Mouse (Mus musculus): ENCODE data around the gene Prl8a1.

Gene Prl8a1

GRCm38 (mm10) chr13:27582071-27582470 lies at the start of gene Prl8a1:
Gene Prl8a1, minus strand, starts transcription at chr13:27582171.
- no peak for DNase-seq

- DNase-seq: no peak
Measured at GRCm38 (mm10) chr13:27610482-27610881, 28.5 kb upstream of the Prl8a1 start, which contains the start of gene Prl7b1. Gene Prl7b1, minus strand, starts transcription at chr13:27610582.

- no peak for DNase-seq
Measured at GRCm38 (mm10) chr13:27564506-27564905, 17.5 kb downstream of the Prl8a1 start, which contains the start of gene Prl8a9. Gene Prl8a9, minus strand, starts transcription at chr13:27564606.

GRCm38 (mm10) chr13:27553336-27553735 lies 28.6 kb downstream of the Prl8a1 start:
- DNase-seq: no peak

Measured in cerebellum, postnatal 14 days (tissue).